Mouse (Mus musculus) spleen, adult 2 months (tissue): ENCODE results near the gene Tet2.

Experiments
- CTCF ChIP-seq: fragments of 200-500 bp; IDR thresholded peaks from 2 replicates; pipeline ENCODE4 v1.5.1; 2011; ENCODE audit warnings: mild to moderate bottlenecking, inconsistent platforms; ENCODE audit not compliant: insufficient read depth, insufficient read length, insufficient replicate concordance; ENCODE audit errors: extremely low read depth
- POLR2A ChIP-seq: fragments of 200-500 bp; IDR thresholded peaks from 2 replicates; pipeline ENCODE4 v1.6.1; 2011; ENCODE audit warnings: low read depth, low read length, inconsistent platforms

DNA sequence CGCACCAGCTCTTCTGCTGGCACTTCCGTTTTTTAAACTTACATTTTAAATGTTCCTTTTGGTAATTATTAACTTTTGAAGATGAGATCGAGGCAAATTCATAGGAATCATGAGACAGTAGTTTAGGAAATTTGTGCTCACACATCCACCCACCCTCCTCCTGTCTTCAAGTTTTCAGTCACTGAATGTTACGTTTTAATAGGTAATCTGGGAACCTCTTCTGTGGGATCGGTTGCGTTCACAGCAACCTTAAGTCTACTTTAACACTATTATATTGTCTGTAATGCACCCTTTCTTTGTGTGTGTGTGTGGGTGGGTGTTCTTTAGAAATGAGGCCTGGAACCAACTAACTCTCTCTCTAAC lies 346 bp upstream of the Tet2 start:
- TF ChIP-seq CTCF, result no peak
- TF ChIP-seq POLR2A, result no peak
